Mouse (Mus musculus): ENCODE measurements around the gene Rnf121. TPM values are rescaled to one million over a fixed set of nuclear protein-coding genes. Genes with fewer than 3 reads are reported as not detected.
"Not testable (repeated sequence)": the region's sequence is repeated elsewhere in the genome, so short reads cannot be mapped to it uniquely, and the experiment has no call there.

The Rnf121 gene
- polyA plus RNA-seq, 1 experiment, result 55.8 TPM

DNA sequence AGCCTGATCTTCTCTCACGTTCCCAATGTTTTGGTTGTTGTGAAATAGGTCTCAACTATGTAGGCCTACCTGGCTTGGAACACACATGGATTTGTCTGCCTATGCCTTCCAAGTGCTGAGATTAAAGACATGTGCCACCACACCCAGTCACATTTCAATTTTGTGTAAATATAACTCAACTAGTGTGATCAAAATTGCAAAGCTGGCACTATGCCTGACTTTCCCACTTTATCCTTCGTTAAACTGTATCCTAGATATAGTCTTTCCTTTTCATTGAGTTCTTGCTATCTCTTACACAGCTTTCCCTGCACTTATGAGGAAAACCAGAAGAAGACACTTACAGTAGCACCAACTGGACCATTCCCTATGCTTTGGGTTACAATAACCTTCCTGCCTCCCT, 29.7 kb downstream of the Rnf121 start:
- Histone ChIP-seq H3K79me3 (ENCODE audit: low read depth) (no peaks in the 10 kb centered on the region), H3K79me2 (ENCODE audit: control insufficient read depth, insufficient read depth) (no peaks in the 10 kb centered on the region), H3K4me3 (ENCODE audit: insufficient read depth, poor library complexity, severe bottlenecking) (no peak overlapping the region), H3K36me3 (ENCODE audit: control insufficient read depth, insufficient read depth) (peaks cover 49% of the 10 kb centered on the region), H3ac (ENCODE audit: control insufficient read depth, insufficient read length, low read depth) (no peak overlapping the region), H3K27me3 (ENCODE audit: control insufficient read depth, insufficient read depth, insufficient read length) (no peaks in the 10 kb centered on the region)
- TF ChIP-seq MYOD1 (IDR thresholded peaks at IDR 0.05; ENCODE audit: control insufficient read depth, insufficient read length, low read depth) (no peak), MAX (IDR thresholded peaks at IDR 0.05) (no peak), CEBPB (IDR thresholded peaks at IDR 0.05; ENCODE audit: low read depth) (no peak)

DNA sequence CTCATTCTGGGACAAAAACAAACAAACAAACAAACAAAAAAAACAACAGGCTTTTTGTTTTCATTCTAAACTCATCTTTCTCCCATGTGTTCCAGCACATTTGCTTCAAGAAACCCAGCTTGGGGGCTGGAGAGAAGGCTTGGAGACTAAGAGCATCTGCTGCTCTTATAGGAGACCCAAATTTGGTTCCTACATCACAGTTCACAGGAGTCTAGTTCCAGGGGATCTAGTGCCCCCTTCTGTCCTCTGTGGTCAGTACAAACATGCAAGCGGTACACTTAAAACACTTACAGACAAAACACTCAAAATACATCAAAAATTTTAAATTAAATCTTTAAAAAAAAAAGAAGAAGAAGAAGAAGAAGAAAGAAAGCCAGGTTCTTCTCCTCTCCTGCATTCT, 30.4 kb downstream of the Rnf121 start:
- H3K79me3 ChIP-seq (ENCODE audit: low read depth), result no peaks in the 10 kb centered on the region
- peaks cover 44% of the 10 kb centered on the region for H3K36me3 ChIP-seq (ENCODE audit: control insufficient read depth, insufficient read depth)
- no peak overlapping the region for H3K4me3 ChIP-seq (ENCODE audit: insufficient read depth, poor library complexity, severe bottlenecking)
- H3ac ChIP-seq (ENCODE audit: control insufficient read depth, insufficient read length, low read depth), result no peak overlapping the region
- no peaks in the 10 kb centered on the region for H3K79me2 ChIP-seq (ENCODE audit: control insufficient read depth, insufficient read depth)
- no peaks in the 10 kb centered on the region for H3K27me3 ChIP-seq (ENCODE audit: control insufficient read depth, insufficient read depth, insufficient read length)
- TF ChIP-seq MYOD1 (IDR thresholded peaks at IDR 0.05; ENCODE audit: control insufficient read depth, insufficient read length, low read depth), result no peak
- TF ChIP-seq MYOG (IDR thresholded peaks at IDR 0.05; ENCODE audit: control insufficient read depth, extremely low read depth, insufficient read length), result no peak
- TF ChIP-seq USF1 (IDR thresholded peaks at IDR 0.05; ENCODE audit: low read depth), result no peak
- TF ChIP-seq MAX (IDR thresholded peaks at IDR 0.05), result no peak
- no peak for TF ChIP-seq CTCF (IDR thresholded peaks at IDR 0.05; ENCODE audit: control insufficient read depth, insufficient read depth, insufficient read length)
- no peak for TF ChIP-seq CEBPB (IDR thresholded peaks at IDR 0.05; ENCODE audit: low read depth)
- TF ChIP-seq FOSL1 (IDR thresholded peaks at IDR 0.05; ENCODE audit: insufficient read depth, low read length, poor library complexity, severe bottlenecking), result no peak

DNA sequence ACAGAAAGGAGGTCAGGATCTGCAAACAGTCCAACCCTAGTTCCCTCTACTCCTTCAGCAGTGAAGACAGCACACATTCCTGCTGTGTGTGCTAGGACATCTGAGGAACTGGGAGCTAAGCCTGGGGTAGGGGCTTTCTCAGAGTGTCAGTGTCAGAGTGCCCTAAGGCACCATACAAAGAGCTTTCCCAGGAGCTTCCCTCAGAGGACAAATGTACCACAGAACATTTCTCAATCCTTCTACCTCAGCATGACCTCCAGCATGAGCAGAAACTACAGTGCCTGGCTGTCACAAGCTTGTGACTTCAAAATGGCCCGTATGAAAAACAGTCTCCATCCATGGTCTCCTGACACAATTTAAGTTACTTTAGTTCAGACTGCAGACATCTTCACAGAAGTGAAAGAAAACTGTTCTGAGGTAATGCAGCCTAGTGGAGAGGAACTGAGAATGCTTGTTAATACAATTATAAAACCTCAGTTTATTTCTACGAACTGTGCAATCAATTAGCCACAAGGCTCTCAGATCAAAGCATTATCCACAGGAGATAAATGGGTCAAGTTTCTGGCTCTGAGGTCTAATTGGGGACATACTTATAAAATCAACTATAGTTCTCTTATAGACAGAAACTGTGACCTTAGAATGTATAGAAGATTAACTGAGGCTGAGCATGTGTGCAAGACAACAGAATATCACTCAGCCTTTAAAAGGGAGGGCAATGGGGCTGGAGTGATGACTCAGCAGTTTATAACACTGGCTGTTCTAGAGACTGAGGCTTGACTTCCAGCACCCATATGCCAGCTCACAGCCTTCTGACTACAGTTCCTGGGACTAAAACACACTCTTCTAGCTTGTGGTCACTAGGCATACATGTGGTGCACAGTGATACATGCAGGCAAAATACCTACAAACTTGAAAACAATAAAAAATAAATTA, 39.8 kb downstream of the Rnf121 start:
- Histone ChIP-seq H3K36me3 (ENCODE audit: control insufficient read depth, insufficient read depth) (peaks cover 11% of the 10 kb centered on the region), H3K4me3 (ENCODE audit: insufficient read depth, poor library complexity, severe bottlenecking) (no peak overlapping the region)
- TF ChIP-seq MYOD1 (IDR thresholded peaks at IDR 0.05; ENCODE audit: control insufficient read depth, insufficient read length, low read depth) (no peak), MYOG (IDR thresholded peaks at IDR 0.05; ENCODE audit: control insufficient read depth, extremely low read depth, insufficient read length) (no peak), USF1 (IDR thresholded peaks at IDR 0.05; ENCODE audit: low read depth) (no peak), CTCF (IDR thresholded peaks at IDR 0.05; ENCODE audit: control insufficient read depth, insufficient read depth, insufficient read length) (no peak), CEBPB (IDR thresholded peaks at IDR 0.05; ENCODE audit: low read depth) (no peak), MAX (IDR thresholded peaks at IDR 0.05) (no peak), FOSL1 (IDR thresholded peaks at IDR 0.05; ENCODE audit: insufficient read depth, low read length, poor library complexity, severe bottlenecking) (no peak)

GRCm38 (mm10) chr7:102023821-102024220, 41.4 kb downstream of the Rnf121 start:
- H3K4me3 ChIP-seq (ENCODE audit: insufficient read depth, poor library complexity, severe bottlenecking), result no peak overlapping the region
- peaks cover 10% of the 10 kb centered on the region for H3K79me2 ChIP-seq (ENCODE audit: control insufficient read depth, insufficient read depth)
- H3K27me3 ChIP-seq (ENCODE audit: control insufficient read depth, insufficient read depth, insufficient read length), result no peaks in the 10 kb centered on the region
- no peaks in the 10 kb centered on the region for H3K79me3 ChIP-seq (ENCODE audit: low read depth)
- no peak overlapping the region for H3ac ChIP-seq (ENCODE audit: control insufficient read depth, insufficient read length, low read depth)
- peaks cover 21% of the 10 kb centered on the region for H3K36me3 ChIP-seq (ENCODE audit: control insufficient read depth, insufficient read depth)
- TF ChIP-seq CTCF (IDR thresholded peaks at IDR 0.05; ENCODE audit: control insufficient read depth, insufficient read depth, insufficient read length) (no peak), MYOG (IDR thresholded peaks at IDR 0.05; ENCODE audit: control insufficient read depth, extremely low read depth, insufficient read length) (no peak), CEBPB (IDR thresholded peaks at IDR 0.05; ENCODE audit: low read depth) (no peak), USF1 (IDR thresholded peaks at IDR 0.05; ENCODE audit: low read depth) (no peak), FOSL1 (IDR thresholded peaks at IDR 0.05; ENCODE audit: insufficient read depth, low read length, poor library complexity, severe bottlenecking) (no peak), MYOD1 (IDR thresholded peaks at IDR 0.05; ENCODE audit: control insufficient read depth, insufficient read length, low read depth) (no peak), MAX (IDR thresholded peaks at IDR 0.05) (no peak)

More for the DNA sequence above, 39.8 kb downstream of the Rnf121 start:
- Histone ChIP-seq H3ac (ENCODE audit: control insufficient read depth, insufficient read length, low read depth) (no peak overlapping the region), H3K79me2 (ENCODE audit: control insufficient read depth, insufficient read depth) (no peaks in the 10 kb centered on the region), H3K27me3 (ENCODE audit: control insufficient read depth, insufficient read depth, insufficient read length) (no peaks in the 10 kb centered on the region), H3K79me3 (ENCODE audit: low read depth) (no peaks in the 10 kb centered on the region)

GRCm38 (mm10) chr7:102020934-102021333, 44.3 kb downstream of the Rnf121 start:
- not testable (repeated sequence) for H3K4me3 ChIP-seq (ENCODE audit: insufficient read depth, poor library complexity, severe bottlenecking); H3K27me3 ChIP-seq (ENCODE audit: control insufficient read depth, insufficient read depth, insufficient read length); H3ac ChIP-seq (ENCODE audit: control insufficient read depth, insufficient read length, low read depth); H3K79me3 ChIP-seq (ENCODE audit: low read depth)
- Histone ChIP-seq H3K79me2 (ENCODE audit: control insufficient read depth, insufficient read depth) (peaks cover 10% of the 10 kb centered on the region), H3K36me3 (ENCODE audit: control insufficient read depth, insufficient read depth) (peaks cover 30% of the 10 kb centered on the region)

- H3K4me3 ChIP-seq (ENCODE audit: insufficient read depth, poor library complexity, severe bottlenecking), result no peak overlapping the region
- peaks cover 24% of the 10 kb centered on the region for H3K36me3 ChIP-seq (ENCODE audit: control insufficient read depth, insufficient read depth)
- no peaks in the 10 kb centered on the region for H3K79me3 ChIP-seq (ENCODE audit: low read depth)
- H3K79me2 ChIP-seq (ENCODE audit: control insufficient read depth, insufficient read depth), result peaks cover 10% of the 10 kb centered on the region
- no peak for TF ChIP-seq CTCF (IDR thresholded peaks at IDR 0.05; ENCODE audit: control insufficient read depth, insufficient read depth, insufficient read length)
- H3ac ChIP-seq (ENCODE audit: control insufficient read depth, insufficient read length, low read depth), result no peak overlapping the region
- no peaks in the 10 kb centered on the region for H3K27me3 ChIP-seq (ENCODE audit: control insufficient read depth, insufficient read depth, insufficient read length)
Observed at GRCm38 (mm10) chr7:102019362-102019761, 45.9 kb downstream of the Rnf121 start.
